Mouse (Mus musculus) stomach, postnatal 0 days (tissue): ENCODE results near the gene Gm10840.

Source experiments
- CTCF ChIP-seq: IDR thresholded peaks from 2 replicates; pipeline ENCODE4 v1.5.1; 2016; ENCODE audit warnings: antibody characterized with exemption, low read depth, mild to moderate bottlenecking, moderate library complexity
- EP300 ChIP-seq: optimal IDR thresholded peaks from 2 replicates; pipeline ENCODE3; 2016; ENCODE audit warnings: antibody characterized with exemption

DNA sequence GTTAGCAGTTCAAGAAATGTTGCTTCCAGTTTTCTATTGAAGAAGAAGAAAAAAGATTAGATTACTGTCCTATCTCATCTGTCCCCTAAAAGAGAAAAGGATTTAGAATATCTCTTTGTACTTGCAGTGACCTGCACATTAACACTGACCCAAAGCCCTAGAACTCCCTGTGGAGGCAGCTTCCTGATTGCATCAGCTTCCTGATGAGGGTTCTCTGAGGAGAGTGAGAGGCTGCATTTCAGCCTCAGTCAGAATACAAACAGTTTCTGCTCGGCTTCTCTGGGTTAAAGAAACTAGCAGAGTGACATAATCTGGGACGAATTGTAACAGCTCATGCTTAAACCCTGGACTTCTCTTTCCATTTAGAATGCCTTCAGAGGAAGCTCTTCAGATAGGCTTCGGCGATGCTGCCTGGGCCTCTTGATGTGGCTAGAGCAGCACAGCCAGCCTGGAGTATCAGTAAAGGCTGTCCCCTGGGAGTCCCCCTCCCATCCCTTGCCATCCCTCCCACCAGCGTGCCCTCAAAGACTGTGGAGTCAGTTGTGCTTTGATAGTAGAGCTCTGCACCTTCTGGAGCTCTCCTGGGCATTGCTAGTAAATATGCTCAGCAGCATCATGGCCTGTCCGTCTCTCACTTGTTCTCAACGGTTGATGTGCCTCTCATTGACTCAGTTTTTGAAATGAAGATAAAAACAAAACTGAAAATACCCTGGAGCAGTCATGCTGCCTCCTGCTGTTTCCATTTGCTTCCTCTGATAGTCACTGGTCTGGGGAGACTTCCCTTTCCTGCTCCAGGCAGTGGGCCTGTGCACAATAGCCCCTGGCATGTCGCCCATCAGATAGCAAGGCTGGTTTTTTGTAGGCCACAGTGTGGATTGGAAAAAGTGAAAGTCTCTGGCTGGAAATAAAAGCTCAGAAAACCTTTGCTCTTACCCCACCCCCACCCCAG, 25.8 kb upstream of the Gm10840 start:
- TF ChIP-seq EP300 = no peak
- TF ChIP-seq CTCF = peak; percentile 43
